Mouse (Mus musculus): ENCODE measurements at regions not wholly inside any gene's neighbourhood (a gene's known extent, or its start where the extent isn't known, plus 50 kb on each side); places are given as distances from the start of the nearest gene placed in this dataset.

GRCm38 (mm10) chr14:102925769-102926443, 56.5 kb downstream of the Kctd12 start:
- no peaks in the 10 kb centered on the region for H3K9me3 ChIP-seq (ENCODE audit: low read length)
- DNase-seq (no peak), ATAC-seq (no peak)
- no peak overlapping the region for H3K4me2 ChIP-seq (ENCODE audit: low read depth, low read length)
- no peak overlapping the region for H3K4me3 ChIP-seq (ENCODE audit: low read depth, low read length)
- no peak overlapping the region for H3K27ac ChIP-seq (ENCODE audit: low read depth)
- 77% methylated on average over 6 of the region's 6 CpGs for WGBS (ENCODE audit: insufficient replicate concordance)
- no peak overlapping the region for H3K9ac ChIP-seq (replicated peaks)
- no peaks in the 10 kb centered on the region for H3K27me3 ChIP-seq (ENCODE audit: insufficient read depth, low read length)
- H3K36me3 ChIP-seq (replicated peaks; ENCODE audit: insufficient read depth, low read length) = no peaks in the 10 kb centered on the region
- H3K4me1 ChIP-seq (ENCODE audit: insufficient read depth) = 0 out of 2 replicates have a peak, but pooled peaks cover 5% of the 10 kb centered on the region
- no peak for TF ChIP-seq CTCF (IDR thresholded peaks at IDR 0.05; ENCODE audit: low read depth)
- no peak for TF ChIP-seq EP300 (IDR thresholded peaks at IDR 0.05; ENCODE audit: low read depth)

GRCm38 (mm10) chr14:102924674-102925073, 57.8 kb downstream of the Kctd12 start:
- no peaks in the 10 kb centered on the region for H3K36me3 ChIP-seq (replicated peaks; ENCODE audit: insufficient read depth, low read length)
- 67% methylated on average over 4 of the region's 4 CpGs for WGBS (ENCODE audit: insufficient replicate concordance)
- ATAC-seq (peak; percentile 48), DNase-seq (no peak)
- TF ChIP-seq EP300 (IDR thresholded peaks at IDR 0.05; ENCODE audit: low read depth) (no peak), CTCF (IDR thresholded peaks at IDR 0.05; ENCODE audit: low read depth) (no peak)
- H3K27ac ChIP-seq (ENCODE audit: low read depth) = no peak overlapping the region
- no peaks in the 10 kb centered on the region for H3K9me3 ChIP-seq (ENCODE audit: low read length)
- no peak overlapping the region for H3K4me2 ChIP-seq (ENCODE audit: low read depth, low read length)
- no peak overlapping the region for H3K4me3 ChIP-seq (ENCODE audit: low read depth, low read length)
- 0 out of 2 replicates have a peak, but pooled peaks cover 5% of the 10 kb centered on the region for H3K4me1 ChIP-seq (ENCODE audit: insufficient read depth)
- H3K9ac ChIP-seq (replicated peaks) = no peak overlapping the region
- no peaks in the 10 kb centered on the region for H3K27me3 ChIP-seq (ENCODE audit: insufficient read depth, low read length)

- H3K36me3 ChIP-seq (replicated peaks; ENCODE audit: insufficient read depth, low read length) = no peaks in the 10 kb centered on the region
- 0 out of 2 replicates have a peak, but pooled peaks cover 5% of the 10 kb centered on the region for H3K4me1 ChIP-seq (ENCODE audit: insufficient read depth)
- peak overlapping the region; percentile 44; the same call in 1 of the 2 replicates for H3K27ac ChIP-seq (ENCODE audit: low read depth)
- TF ChIP-seq CTCF (IDR thresholded peaks at IDR 0.05; ENCODE audit: low read depth) (no peak), EP300 (IDR thresholded peaks at IDR 0.05; ENCODE audit: low read depth) (no peak)
- H3K4me3 ChIP-seq (ENCODE audit: low read depth, low read length) = no peak overlapping the region
- no peaks in the 10 kb centered on the region for H3K9me3 ChIP-seq (ENCODE audit: low read length)
- no peak for DNase-seq
- H3K4me2 ChIP-seq (ENCODE audit: low read depth, low read length) = peak overlapping the region; percentile 35; the same call in 1 of the 2 replicates
- H3K9ac ChIP-seq (replicated peaks) = no peak overlapping the region
- 58% methylated on average over 5 of the region's 5 CpGs for WGBS (ENCODE audit: insufficient replicate concordance)
- peak; percentile 40; the same call in 1 of the 2 replicates for ATAC-seq
- H3K27me3 ChIP-seq (ENCODE audit: insufficient read depth, low read length) = no peaks in the 10 kb centered on the region
Observed at GRCm38 (mm10) chr14:102922496-102922993, 59.9 kb downstream of the Kctd12 start.

- Histone ChIP-seq H3K36me3 (replicated peaks; ENCODE audit: insufficient read depth, low read length) (no peaks in the 10 kb centered on the region), H3K27ac (ENCODE audit: low read depth) (no peak overlapping the region), H3K27me3 (ENCODE audit: insufficient read depth, low read length) (no peaks in the 10 kb centered on the region), H3K4me3 (ENCODE audit: low read depth, low read length) (no peak overlapping the region), H3K4me1 (ENCODE audit: insufficient read depth) (0 out of 2 replicates have a peak, but pooled peaks cover 5% of the 10 kb centered on the region), H3K9ac (replicated peaks) (no peak overlapping the region), H3K4me2 (ENCODE audit: low read depth, low read length) (no peak overlapping the region), H3K9me3 (ENCODE audit: low read length) (no peaks in the 10 kb centered on the region)
- no peak for ATAC-seq
- no peak for DNase-seq
- WGBS (ENCODE audit: insufficient replicate concordance) = 72% methylated on average over 6 of the region's 6 CpGs
- TF ChIP-seq CTCF (IDR thresholded peaks at IDR 0.05; ENCODE audit: low read depth) (no peak), EP300 (IDR thresholded peaks at IDR 0.05; ENCODE audit: low read depth) (no peak)
Observed at GRCm38 (mm10) chr14:102920415-102920814, 62.0 kb downstream of the Kctd12 start.

GRCm38 (mm10) chr14:102919261-102919801, 63.1 kb downstream of the Kctd12 start:
- Histone ChIP-seq H3K4me2 (ENCODE audit: low read depth, low read length) (no peak overlapping the region), H3K36me3 (replicated peaks; ENCODE audit: insufficient read depth, low read length) (no peaks in the 10 kb centered on the region), H3K27me3 (ENCODE audit: insufficient read depth, low read length) (no peaks in the 10 kb centered on the region), H3K4me3 (ENCODE audit: low read depth, low read length) (no peak overlapping the region), H3K27ac (ENCODE audit: low read depth) (no peak overlapping the region), H3K4me1 (ENCODE audit: insufficient read depth) (0 out of 2 replicates have a peak, but pooled peaks cover 2% of the 10 kb centered on the region), H3K9me3 (ENCODE audit: low read length) (no peaks in the 10 kb centered on the region), H3K9ac (replicated peaks) (no peak overlapping the region)
- TF ChIP-seq EP300 (IDR thresholded peaks at IDR 0.05; ENCODE audit: low read depth) = no peak
- no peak for TF ChIP-seq CTCF (IDR thresholded peaks at IDR 0.05; ENCODE audit: low read depth)
- 79% methylated on average over 7 of the region's 7 CpGs for WGBS (ENCODE audit: insufficient replicate concordance)
- ATAC-seq = no peak
- no peak for DNase-seq

- Histone ChIP-seq H3K4me2 (ENCODE audit: low read depth, low read length) (no peak overlapping the region), H3K36me3 (replicated peaks; ENCODE audit: insufficient read depth, low read length) (no peaks in the 10 kb centered on the region), H3K27me3 (ENCODE audit: insufficient read depth, low read length) (no peaks in the 10 kb centered on the region), H3K9me3 (ENCODE audit: low read length) (no peaks in the 10 kb centered on the region), H3K4me3 (ENCODE audit: low read depth, low read length) (no peak overlapping the region), H3K9ac (replicated peaks) (no peak overlapping the region), H3K4me1 (ENCODE audit: insufficient read depth) (0 out of 2 replicates have a peak, but pooled peaks cover 2% of the 10 kb centered on the region), H3K27ac (ENCODE audit: low read depth) (no peak overlapping the region)
- ATAC-seq (no peak), DNase-seq (no peak)
- TF ChIP-seq CTCF (IDR thresholded peaks at IDR 0.05; ENCODE audit: low read depth) (no peak), EP300 (IDR thresholded peaks at IDR 0.05; ENCODE audit: low read depth) (no peak)
- WGBS (ENCODE audit: insufficient replicate concordance) = 67% methylated on average over 1 of the region's 1 CpGs
Observed at GRCm38 (mm10) chr14:102917929-102918328, 64.5 kb downstream of the Kctd12 start.
